Mouse (Mus musculus): ENCODE measurements around the gene Gsc. TPM values are rescaled to one million over a fixed set of nuclear protein-coding genes. Genes with fewer than 3 reads are reported as not detected.

Gene Gsc
- polyA plus RNA-seq, 1 experiment from 2014 or later = not detected

Other genes with a start within 250 kb of the Gsc start
- 1.9 and 2.7 TPM in 2 replicates for gene Serpina3g, start 237.1 kb downstream of the Gsc start, polyA plus RNA-seq (2015; fragmentation: Nextera tagmentation; extraction: Ambion mirVana)
- gene Serpina3i, start 210.2 kb downstream of the Gsc start, polyA plus RNA-seq (2015; fragmentation: Nextera tagmentation; extraction: Ambion mirVana) = 0.16 and 0.35 TPM in 2 replicates
- not detected in 2 replicates for gene Serpina3j, start 158.8 kb downstream of the Gsc start, polyA plus RNA-seq (2015; fragmentation: Nextera tagmentation; extraction: Ambion mirVana)
- not detected in 2 replicates for gene Serpina3k, start 134.8 kb downstream of the Gsc start, polyA plus RNA-seq (2015; fragmentation: Nextera tagmentation; extraction: Ambion mirVana)
- 0.11 and 0.14 TPM in 2 replicates for gene Serpina3m, start 134.8 kb downstream of the Gsc start, polyA plus RNA-seq (2015; fragmentation: Nextera tagmentation; extraction: Ambion mirVana)
- 4.0 and 4.1 TPM in 2 replicates for gene Serpina3n, start 66.6 kb downstream of the Gsc start, polyA plus RNA-seq (2015; fragmentation: Nextera tagmentation; extraction: Ambion mirVana)

Measured in liver, embryonic 16.5 days (tissue).